Mouse (Mus musculus) small intestine, adult 2 months (tissue): ENCODE measurements at regions not wholly inside any gene's neighbourhood (a gene's known extent, or its start where the extent isn't known, plus 50 kb on each side); places are given as distances from the start of the nearest gene placed in this dataset.

Experiments
- H3K27ac ChIP-seq: fragments of 200-500 bp; 2 replicates; pipeline ENCODE4 v1.5.1; 2012; ENCODE audit warnings: low read depth, low read length, control low read depth, inconsistent platforms; ENCODE audit not compliant: insufficient read depth
- H3K27me3 ChIP-seq: fragments of 200-500 bp; 2 replicates; pipeline ENCODE4 v1.6.1; 2012; ENCODE audit warnings: mild to moderate bottlenecking, moderate library complexity, low read length, inconsistent platforms; ENCODE audit not compliant: control insufficient read depth, insufficient read depth
- H3K36me3 ChIP-seq: fragments of 200-500 bp; 2 replicates; pipeline ENCODE4 v1.6.1; 2012; ENCODE audit warnings: mild to moderate bottlenecking, low read length, control low read depth, inconsistent platforms; ENCODE audit not compliant: control insufficient read depth, insufficient read depth
- H3K4me1 ChIP-seq: fragments of 200-500 bp; 2 replicates; pipeline ENCODE4 v1.6.1; 2012; ENCODE audit warnings: low read length, inconsistent platforms, mixed read lengths; ENCODE audit not compliant: control insufficient read depth, insufficient read depth, insufficient read length
- H3K4me3 ChIP-seq: fragments of 200-500 bp; 2 replicates; pipeline ENCODE4 v1.5.1; 2012; ENCODE audit warnings: low read depth, mild to moderate bottlenecking, control low read depth, inconsistent platforms, low read length, moderate library complexity
- CTCF ChIP-seq: fragments of 200-500 bp; IDR thresholded peaks from 2 replicates; pipeline ENCODE4 v1.5.1; 2012; ENCODE audit warnings: low read depth, mild to moderate bottlenecking, control low read depth, inconsistent platforms, low read length, moderate library complexity, mixed read lengths; ENCODE audit not compliant: insufficient replicate concordance, insufficient read length; ENCODE audit errors: extremely low read depth
- POLR2A ChIP-seq: fragments of 200-500 bp; IDR thresholded peaks from 2 replicates; pipeline ENCODE4 v1.6.1; 2012; ENCODE audit warnings: low read depth, mild to moderate bottlenecking, control low read depth, inconsistent platforms, low read length, moderate library complexity
- WGBS: fragments of 180-500 bp; shearing (Covaris S2); methylation state at CpG from one replicate; pipeline ENCODE4 v1.1.7; 2018; 5-methylcytosine and 5-hydroxymethylcytosine counted together

GRCm38 (mm10) chr13:75204417-75204816 lies 114.8 kb downstream of the Pcsk1 start:
- H3K27me3 ChIP-seq: no peaks in the 10 kb centered on the region
- no peak overlapping the region for H3K4me3 ChIP-seq
- no peaks in the 10 kb centered on the region for H3K36me3 ChIP-seq
- H3K27ac ChIP-seq: no peak overlapping the region
- H3K4me1 ChIP-seq: no peaks in the 10 kb centered on the region
- TF ChIP-seq POLR2A: no peak
- no peak for TF ChIP-seq CTCF
- WGBS: 13% methylated on average over 2 of the region's 2 CpGs

GRCm38 (mm10) chr13:75223944-75224343 lies 134.3 kb downstream of the Pcsk1 start:
- Histone ChIP-seq H3K27ac (peak overlapping the region; percentile 96), H3K36me3 (no peaks in the 10 kb centered on the region)
- no peak for TF ChIP-seq CTCF
- TF ChIP-seq POLR2A: no peak

GRCm38 (mm10) chr13:75225581-75226297 lies 136.1 kb downstream of the Pcsk1 start:
- 27% methylated on average over 7 of the region's 7 CpGs for WGBS
- Histone ChIP-seq H3K36me3 (no peaks in the 10 kb centered on the region), H3K27ac (peak overlapping the region; percentile 95), H3K4me3 (no peak overlapping the region), H3K4me1 (peaks cover 10% of the 10 kb centered on the region; the same call in 1 of the 2 replicates), H3K27me3 (no peaks in the 10 kb centered on the region)
- TF ChIP-seq CTCF: no peak
- TF ChIP-seq POLR2A: no peak

More at GRCm38 (mm10) chr13:75223944-75224343, 134.3 kb downstream of the Pcsk1 start:
- Histone ChIP-seq H3K27me3 (no peaks in the 10 kb centered on the region), H3K4me1 (peaks cover 10% of the 10 kb centered on the region; the same call in 1 of the 2 replicates), H3K4me3 (no peak overlapping the region)

- no peak overlapping the region for H3K27ac ChIP-seq
- no peaks in the 10 kb centered on the region for H3K27me3 ChIP-seq
- no peaks in the 10 kb centered on the region for H3K36me3 ChIP-seq
- 20% methylated on average over 5 of the region's 5 CpGs for WGBS
- peaks cover 16% of the 10 kb centered on the region; the same call in 1 of the 2 replicates for H3K4me1 ChIP-seq
- TF ChIP-seq CTCF: peak; percentile 83; the same call in 1 of the 2 replicates
- TF ChIP-seq POLR2A: no peak
- H3K4me3 ChIP-seq: no peak overlapping the region
Observed at GRCm38 (mm10) chr13:75227616-75228277, 138.1 kb downstream of the Pcsk1 start.

GRCm38 (mm10) chr13:75236424-75236823 lies 146.8 kb downstream of the Pcsk1 start:
- H3K27ac ChIP-seq: no peak overlapping the region
- TF ChIP-seq CTCF: no peak
- TF ChIP-seq POLR2A: no peak
- no peak overlapping the region for H3K4me3 ChIP-seq
- H3K4me1 ChIP-seq: peaks cover 1% of the 10 kb centered on the region; the same call in 1 of the 2 replicates
- 22% methylated on average over 2 of the region's 2 CpGs for WGBS
- no peaks in the 10 kb centered on the region for H3K36me3 ChIP-seq
- H3K27me3 ChIP-seq: no peaks in the 10 kb centered on the region
